Mouse (Mus musculus) midbrain, embryonic 12.5 days (tissue): ENCODE data around the gene Fam208a. TPM values are rescaled to one million over a fixed set of nuclear protein-coding genes. Genes with fewer than 3 reads are reported as not detected.

Source experiments
- ATAC-seq: fragments of 200-750 bp; cut with Nextera tagmentation; 2 replicates; pipeline ENCODE4 v1.8.0; 2017; ENCODE audit warnings: low read depth, moderate TSS enrichment, moderate library complexity; ENCODE audit not compliant: low FRiP score
- H3K27ac ChIP-seq: fragments of 300-500 bp; sonication (generic); replicated peaks from 2 replicates; pipeline ENCODE4 v1.5.1; 2016; ENCODE audit warnings: mild to moderate bottlenecking
- H3K27me3 ChIP-seq: fragments of 300-500 bp; sonication (generic); 2 replicates; pipeline ENCODE4 v1.6.1; 2016; ENCODE audit warnings: mild to moderate bottlenecking
- H3K36me3 ChIP-seq: fragments of 300-500 bp; sonication (generic); 2 replicates; pipeline ENCODE4 v1.6.1; 2016
- H3K4me1 ChIP-seq: fragments of 300-500 bp; sonication (generic); 2 replicates; pipeline ENCODE4 v1.6.1; 2016
- H3K4me2 ChIP-seq: fragments of 300-500 bp; sonication (generic); replicated peaks from 2 replicates; pipeline ENCODE4 v1.6.1; 2016; ENCODE audit warnings: mild to moderate bottlenecking, moderate library complexity
- H3K4me3 ChIP-seq: fragments of 300-500 bp; sonication (generic); 2 replicates; pipeline ENCODE4 v1.5.1; 2016; ENCODE audit warnings: mild to moderate bottlenecking
- H3K9ac ChIP-seq: fragments of 300-500 bp; sonication (generic); replicated peaks from 2 replicates; pipeline ENCODE4 v1.6.1; 2016; ENCODE audit warnings: mild to moderate bottlenecking, moderate library complexity
- H3K9me3 ChIP-seq: fragments of 300-500 bp; sonication (generic); 2 replicates; pipeline ENCODE4 v1.6.1; 2016; ENCODE audit warnings: mild to moderate bottlenecking
- WGBS: fragments of 180-500 bp; shearing (Covaris S2); methylation state at CpG from one replicate; pipeline ENCODE4 v1.1.7; 2016; 5-methylcytosine and 5-hydroxymethylcytosine counted together
- polyA plus RNA-seq: library from polyadenylated mRNA; unstranded; fragments of >200 nt; fragmentation: Nextera tagmentation; extraction: Ambion mirVana; gene quantifications from 2 replicates; pipeline ENCODE4 v1.2.1, GENCODE M21; 2016

The Fam208a gene
- polyA plus RNA-seq, 1 experiment from 2014 or later: 23.2 TPM

GRCm38 (mm10) chr14:27400495-27400894, 28.1 kb upstream of the Fam208a start:
- Histone ChIP-seq H3K27me3 (no peaks in the 10 kb centered on the region), H3K27ac (no peak overlapping the region), H3K4me3 (no peak overlapping the region), H3K4me2 (no peak overlapping the region), H3K9ac (no peak overlapping the region), H3K4me1 (no peaks in the 10 kb centered on the region), H3K9me3 (no peaks in the 10 kb centered on the region), H3K36me3 (no peaks in the 10 kb centered on the region)
- 90% methylated on average over 6 of the region's 6 CpGs for WGBS
- ATAC-seq: no peak

DNA sequence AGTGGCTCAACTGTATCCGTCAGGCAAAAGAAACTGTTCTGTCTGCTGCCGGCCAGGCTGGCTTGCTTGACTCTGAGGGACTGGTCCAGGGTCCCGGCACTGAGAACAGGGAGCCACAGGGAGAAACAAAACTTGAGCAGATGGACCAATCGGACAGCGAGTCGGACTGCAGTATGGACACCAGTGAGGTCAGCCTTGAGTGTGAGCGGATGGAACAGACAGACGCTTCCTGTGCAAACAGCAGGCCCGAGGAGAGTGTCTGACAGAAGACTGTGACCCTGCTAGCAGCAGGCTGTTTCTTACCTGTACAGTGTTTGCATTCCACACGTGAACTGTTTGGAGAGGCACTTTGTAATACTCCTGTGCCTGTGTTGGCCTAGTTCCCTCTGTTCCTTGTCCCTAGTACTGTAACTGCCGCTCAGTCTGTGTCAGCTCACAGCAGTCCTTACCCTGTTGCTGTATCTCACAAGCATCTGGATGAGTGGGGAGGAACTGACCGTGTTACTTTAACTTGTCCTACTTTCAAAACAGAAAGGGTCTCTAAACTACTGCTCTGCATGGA, 26.8 kb upstream of the Fam208a start:
- Histone ChIP-seq H3K27ac (no peak overlapping the region), H3K4me3 (no peak overlapping the region), H3K4me2 (no peak overlapping the region), H3K9me3 (no peaks in the 10 kb centered on the region), H3K27me3 (no peaks in the 10 kb centered on the region), H3K36me3 (no peaks in the 10 kb centered on the region), H3K9ac (no peak overlapping the region), H3K4me1 (no peaks in the 10 kb centered on the region)
- ATAC-seq: no peak
- WGBS: 89% methylated on average over 12 of the region's 12 CpGs

GRCm38 (mm10) chr14:27402332-27403250, 26.0 kb upstream of the Fam208a start:
- H3K36me3 ChIP-seq: no peaks in the 10 kb centered on the region
- no peaks in the 10 kb centered on the region for H3K4me1 ChIP-seq
- H3K4me2 ChIP-seq: no peak overlapping the region
- H3K4me3 ChIP-seq: no peak overlapping the region
- ATAC-seq: no peak
- H3K27me3 ChIP-seq: no peaks in the 10 kb centered on the region
- no peaks in the 10 kb centered on the region for H3K9me3 ChIP-seq
- 89% methylated on average over 10 of the region's 10 CpGs for WGBS
- H3K9ac ChIP-seq: no peak overlapping the region
- no peak overlapping the region for H3K27ac ChIP-seq

GRCm38 (mm10) chr14:27405452-27405851, 23.2 kb upstream of the Fam208a start:
- H3K9ac ChIP-seq: no peak overlapping the region
- H3K4me3 ChIP-seq: no peak overlapping the region
- H3K27me3 ChIP-seq: no peaks in the 10 kb centered on the region
- H3K4me1 ChIP-seq: no peaks in the 10 kb centered on the region
- no peaks in the 10 kb centered on the region for H3K36me3 ChIP-seq
- H3K27ac ChIP-seq: no peak overlapping the region
- 86% methylated on average over 4 of the region's 4 CpGs for WGBS
- H3K9me3 ChIP-seq: peaks cover 6% of the 10 kb centered on the region; the same call in 1 of the 2 replicates
- ATAC-seq: no peak
- no peak overlapping the region for H3K4me2 ChIP-seq

DNA sequence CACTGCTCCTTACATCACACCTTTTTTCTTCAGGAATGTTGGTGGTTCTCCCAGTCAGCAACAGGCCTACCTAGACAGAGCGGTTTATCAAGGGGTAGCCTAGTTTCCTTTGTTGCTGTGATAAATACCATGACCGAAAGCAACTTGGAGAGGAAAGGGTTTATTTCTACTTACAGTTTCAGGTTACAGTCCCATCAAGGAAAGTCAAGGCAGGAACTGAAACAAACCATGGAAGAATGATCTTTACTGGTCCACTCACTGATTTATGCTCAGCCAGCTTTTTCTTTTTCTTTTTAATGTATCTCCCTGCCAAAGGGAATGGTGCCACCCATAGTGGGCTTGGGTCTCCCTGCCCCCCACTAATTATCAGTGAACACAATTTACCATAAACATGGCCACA, 22.7 kb upstream of the Fam208a start:
- no peak for ATAC-seq
- H3K27ac ChIP-seq: no peak overlapping the region
- no peaks in the 10 kb centered on the region for H3K4me1 ChIP-seq
- peaks cover 6% of the 10 kb centered on the region; the same call in 1 of the 2 replicates for H3K9me3 ChIP-seq
- H3K27me3 ChIP-seq: no peaks in the 10 kb centered on the region
- no peak overlapping the region for H3K9ac ChIP-seq
- no peak overlapping the region for H3K4me3 ChIP-seq
- no peak overlapping the region for H3K4me2 ChIP-seq
- no peaks in the 10 kb centered on the region for H3K36me3 ChIP-seq
- 97% methylated on average over 2 of the region's 2 CpGs for WGBS

DNA sequence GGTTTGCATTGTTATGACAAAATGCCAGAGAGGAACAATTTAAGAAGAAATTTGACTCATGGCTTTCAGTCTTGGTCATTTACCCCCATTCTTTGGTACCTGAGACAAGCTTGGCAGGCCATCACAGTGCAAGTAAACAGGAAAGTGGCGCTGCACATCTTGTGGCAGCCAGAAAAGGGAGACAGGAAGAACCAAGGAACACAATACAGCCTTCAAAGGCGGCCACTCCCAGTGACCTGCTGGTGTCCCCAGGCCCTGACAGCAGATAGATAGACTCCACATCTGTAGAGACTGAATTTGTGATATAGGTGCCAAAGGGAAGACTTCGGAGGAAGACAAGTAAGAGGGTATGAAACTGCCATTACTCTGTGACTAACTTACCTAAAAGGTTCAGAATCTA, 20.4 kb upstream of the Fam208a start:
- peaks cover 6% of the 10 kb centered on the region; the same call in 1 of the 2 replicates for H3K9me3 ChIP-seq
- ATAC-seq: no peak
- no peaks in the 10 kb centered on the region for H3K27me3 ChIP-seq
- H3K4me1 ChIP-seq: no peaks in the 10 kb centered on the region
- WGBS: 89% methylated on average over 3 of the region's 3 CpGs
- no peak overlapping the region for H3K4me3 ChIP-seq
- no peak overlapping the region for H3K9ac ChIP-seq
- no peak overlapping the region for H3K4me2 ChIP-seq
- no peaks in the 10 kb centered on the region for H3K36me3 ChIP-seq
- no peak overlapping the region for H3K27ac ChIP-seq

- no peaks in the 10 kb centered on the region for H3K27me3 ChIP-seq
- H3K9me3 ChIP-seq: peaks cover 6% of the 10 kb centered on the region; the same call in 1 of the 2 replicates
- no peak for ATAC-seq
- no peaks in the 10 kb centered on the region for H3K4me1 ChIP-seq
- no peaks in the 10 kb centered on the region for H3K36me3 ChIP-seq
- no peak overlapping the region for H3K4me3 ChIP-seq
- H3K9ac ChIP-seq: no peak overlapping the region
- no peak overlapping the region for H3K4me2 ChIP-seq
- H3K27ac ChIP-seq: no peak overlapping the region
- 95% methylated on average over 3 of the region's 3 CpGs for whole genome bisulfite sequencing
These were observed 19.0 kb upstream of the Fam208a start for GRCm38 (mm10) chr14:27409662-27410061.

- 89% methylated on average over 7 of the region's 7 CpGs for WGBS
- H3K9ac ChIP-seq: no peak overlapping the region
- no peak overlapping the region for H3K27ac ChIP-seq
- H3K4me2 ChIP-seq: no peak overlapping the region
- no peaks in the 10 kb centered on the region for H3K27me3 ChIP-seq
- H3K9me3 ChIP-seq: peaks cover 6% of the 10 kb centered on the region; the same call in 1 of the 2 replicates
- ATAC-seq: no peak
- H3K4me3 ChIP-seq: no peak overlapping the region
- no peaks in the 10 kb centered on the region for H3K4me1 ChIP-seq
- H3K36me3 ChIP-seq: no peaks in the 10 kb centered on the region
These were observed 17.1 kb upstream of the Fam208a start for GRCm38 (mm10) chr14:27411492-27411891.

GRCm38 (mm10) chr14:27412699-27413098, 15.9 kb upstream of the Fam208a start:
- H3K27me3 ChIP-seq: no peaks in the 10 kb centered on the region
- H3K9me3 ChIP-seq: peaks cover 6% of the 10 kb centered on the region; the same call in 1 of the 2 replicates
- no peak overlapping the region for H3K4me3 ChIP-seq
- 90% methylated on average over 8 of the region's 8 CpGs for WGBS
- H3K4me1 ChIP-seq: no peaks in the 10 kb centered on the region
- H3K36me3 ChIP-seq: no peaks in the 10 kb centered on the region
- H3K9ac ChIP-seq: no peak overlapping the region
- no peak for ATAC-seq
- H3K27ac ChIP-seq: no peak overlapping the region
- no peak overlapping the region for H3K4me2 ChIP-seq

DNA sequence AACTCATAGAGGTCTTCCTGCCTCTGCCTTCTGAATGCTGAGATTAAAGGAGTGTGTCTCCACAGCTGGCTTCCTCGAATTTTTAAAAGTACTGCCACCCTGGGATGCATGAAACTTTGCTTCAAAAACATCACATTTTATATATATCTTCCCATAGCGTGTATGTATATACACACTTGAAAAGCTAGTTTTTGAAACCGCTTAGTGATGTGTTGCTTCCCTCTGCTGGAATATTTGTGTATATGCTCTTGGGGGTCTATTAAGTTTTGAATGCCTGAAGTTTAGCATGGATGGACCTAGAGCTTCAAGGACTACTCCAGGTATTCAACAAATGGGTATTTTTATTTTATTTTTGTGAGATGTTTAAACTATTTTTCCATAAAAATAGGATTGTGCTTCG, 14.7 kb upstream of the Fam208a start:
- 44% methylated on average over 4 of the region's 4 CpGs for WGBS
- H3K36me3 ChIP-seq: no peaks in the 10 kb centered on the region
- H3K9me3 ChIP-seq: peaks cover 6% of the 10 kb centered on the region; the same call in 1 of the 2 replicates
- no peak overlapping the region for H3K27ac ChIP-seq
- H3K4me3 ChIP-seq: no peak overlapping the region
- H3K4me1 ChIP-seq: no peaks in the 10 kb centered on the region
- ATAC-seq: no peak
- H3K4me2 ChIP-seq: no peak overlapping the region
- no peaks in the 10 kb centered on the region for H3K27me3 ChIP-seq
- H3K9ac ChIP-seq: no peak overlapping the region

- 78% methylated on average over 3 of the region's 3 CpGs for WGBS
- Histone ChIP-seq H3K9me3 (no peaks in the 10 kb centered on the region), H3K36me3 (no peaks in the 10 kb centered on the region), H3K4me2 (no peak overlapping the region), H3K4me1 (no peaks in the 10 kb centered on the region), H3K4me3 (no peak overlapping the region), H3K9ac (no peak overlapping the region), H3K27ac (no peak overlapping the region), H3K27me3 (no peaks in the 10 kb centered on the region)
- no peak for ATAC-seq
These were observed 7.8 kb upstream of the Fam208a start for GRCm38 (mm10) chr14:27420816-27421215.

- Histone ChIP-seq H3K9ac (no peak overlapping the region), H3K27ac (no peak overlapping the region), H3K9me3 (no peaks in the 10 kb centered on the region), H3K4me3 (no peak overlapping the region), H3K4me2 (no peak overlapping the region), H3K36me3 (no peaks in the 10 kb centered on the region), H3K4me1 (no peaks in the 10 kb centered on the region), H3K27me3 (peaks cover 5% of the 10 kb centered on the region)
- ATAC-seq: no peak
- 100% methylated on average over 1 of the region's 1 CpGs for WGBS
These were observed 6.3 kb upstream of the Fam208a start for GRCm38 (mm10) chr14:27422301-27422700.
